Mouse (Mus musculus) adrenal gland, adult (tissue): ENCODE measurements around the gene Tcea3.

Experiments used
- DNase-seq, 2 experiments: peaks; one replicate each; pipeline ENCODE4 v3.0.0; 2022 to 2023; ENCODE audit warnings: low spot score in 1 of 2; ENCODE audit not compliant: inconsistent age in 2 of 2

Gene Tcea3

GRCm38 (mm10) chr4:136311042-136311999 lies 63.8 kb downstream of the Tcea3 start:
- peak; percentile 68 to 88 for DNase-seq

GRCm38 (mm10) chr4:136312616-136313015 lies 65.1 kb downstream of the Tcea3 start:
- no peak for DNase-seq

- DNase-seq, result no peak
Measured at GRCm38 (mm10) chr4:136317667-136318066, 70.1 kb downstream of the Tcea3 start.

GRCm38 (mm10) chr4:136320016-136320415 lies 72.5 kb downstream of the Tcea3 start:
- peak; percentile 30 to 82 for DNase-seq

- peak; percentile 36 to 65 for DNase-seq
Measured at GRCm38 (mm10) chr4:136324226-136324625, 76.7 kb downstream of the Tcea3 start.
